20 mouse cellular contexts compared by ENCODE assay signal in genomic region chr19:30586366-30586765, GRCm38 (mm10). TPM values are rescaled to one million over a fixed set of nuclear protein-coding genes. Genes with fewer than 3 reads are reported as not detected.
"Had no signal": no experiment of that assay in that cellular context is flagged by ENCODE, and none has a peak within 500 bp of the region (broad histone marks: within the 10 kb centered on the region; RNA-seq: fewer than 3 reads in every experiment).

No protein-coding gene starts in this region.

- H3K4me1 ChIP-seq: midbrain, embryonic 10.5 days; midbrain, embryonic 12.5 days; neural tube, embryonic 13.5 days; neural tube, embryonic 15.5 days had no signal

- H3K36me3 ChIP-seq: midbrain, embryonic 10.5 days; midbrain, embryonic 12.5 days; neural tube, embryonic 13.5 days; neural tube, embryonic 15.5 days had no signal

- H3K9ac ChIP-seq: lung, embryonic 14.5 days; midbrain, embryonic 12.5 days; neural tube, embryonic 13.5 days; neural tube, embryonic 15.5 days had no signal

- H3K4me2 ChIP-seq: lung, embryonic 14.5 days; midbrain, embryonic 12.5 days; neural tube, embryonic 13.5 days; neural tube, embryonic 15.5 days had no signal

- H3K4me3 ChIP-seq: midbrain, embryonic 10.5 days; midbrain, embryonic 12.5 days; myocyte; neural tube, embryonic 13.5 days; neural tube, embryonic 15.5 days had no signal

- DNase-seq: lung, adult 18-20 months; lung, postnatal 10 days; lung, postnatal 4 days; midbrain, embryonic 14.5 days; retina, postnatal 1 day; right cerebral cortex, adult 18-20 months; right cerebral cortex, postnatal 25 days; right cerebral cortex, postnatal 4 days; spleen, adult 18-20 months; thymus, adult 18-20 months; thymus, postnatal 14 days; thymus, postnatal 36 days had no signal

- H3K9me3 ChIP-seq: midbrain, embryonic 10.5 days; midbrain, embryonic 12.5 days; neural tube, embryonic 13.5 days; neural tube, embryonic 15.5 days had no signal

- ATAC-seq: midbrain, embryonic 16.5 days had no signal

- H3K27ac ChIP-seq: midbrain, embryonic 10.5 days; midbrain, embryonic 12.5 days; neural tube, embryonic 13.5 days; neural tube, embryonic 15.5 days had no signal

- H3K27me3 ChIP-seq: midbrain, embryonic 12.5 days; neural tube, embryonic 13.5 days; neural tube, embryonic 15.5 days had no signal

RNA-seq across cellular contexts. Expression of gene Dkk1, which starts 36.9 kb away (rescaled TPM):
- polyA plus RNA-seq: myocyte; small intestine, adult 2 months had no signal
